Mouse (Mus musculus): Measurements from ENCODE around the gene Ccdc83.

Gene Ccdc83

GRCm38 (mm10) chr7:90265289-90265970 is at the start of gene Ccdc83:
Gene Ccdc83 (minus strand): TSS chr7:90265777.
- DNase-seq (ENCODE audit: low spot score in 2 of 2): peak; percentile 45 to 57

- DNase-seq (ENCODE audit: low spot score in 2 of 2): peak; percentile 11 to 18
These were observed 47.8 kb upstream of the Ccdc83 start for GRCm38 (mm10) chr7:90313421-90313820.

- DNase-seq (ENCODE audit: low spot score in 2 of 2): peak; percentile 18 to 30
These were observed 46.7 kb upstream of the Ccdc83 start for GRCm38 (mm10) chr7:90312151-90312883.

GRCm38 (mm10) chr7:90308003-90308402 is 42.4 kb upstream of the Ccdc83 start:
- peak; percentile 24 to 49 for DNase-seq (ENCODE audit: low spot score in 2 of 2)

GRCm38 (mm10) chr7:90306968-90307367 is 41.4 kb upstream of the Ccdc83 start:
- DNase-seq (ENCODE audit: low spot score in 2 of 2): no peak

GRCm38 (mm10) chr7:90306079-90306478 is 40.5 kb upstream of the Ccdc83 start:
- no peak for DNase-seq (ENCODE audit: low spot score in 2 of 2)

GRCm38 (mm10) chr7:90302647-90303552 is 37.3 kb upstream of the Ccdc83 start:
- peak; percentile 39 to 49 for DNase-seq (ENCODE audit: low spot score in 2 of 2)

GRCm38 (mm10) chr7:90301942-90302646 is 36.5 kb upstream of the Ccdc83 start, which contains the start of gene Sytl2:
Gene Sytl2 (plus strand): TSS chr7:90302252.
- DNase-seq (ENCODE audit: low spot score in 2 of 2): peak; percentile 60 to 71

- DNase-seq (ENCODE audit: low spot score in 2 of 2): no peak
These were observed 26.3 kb upstream of the Ccdc83 start for GRCm38 (mm10) chr7:90291885-90292284.

GRCm38 (mm10) chr7:90284793-90285192 is 19.2 kb upstream of the Ccdc83 start:
- DNase-seq (ENCODE audit: low spot score in 2 of 2): no peak

GRCm38 (mm10) chr7:90282786-90283185 is 17.2 kb upstream of the Ccdc83 start:
- no peak for DNase-seq (ENCODE audit: low spot score in 2 of 2)

- DNase-seq (ENCODE audit: low spot score in 2 of 2): no peak
These were observed 16.4 kb upstream of the Ccdc83 start for GRCm38 (mm10) chr7:90281759-90282546.

GRCm38 (mm10) chr7:90280878-90281277 is 15.3 kb upstream of the Ccdc83 start:
- DNase-seq (ENCODE audit: low spot score in 2 of 2): no peak

GRCm38 (mm10) chr7:90280274-90280875 is 14.8 kb upstream of the Ccdc83 start:
- DNase-seq (ENCODE audit: low spot score in 2 of 2): peak; percentile 46 to 53

GRCm38 (mm10) chr7:90279136-90279535 is 13.6 kb upstream of the Ccdc83 start:
- no peak for DNase-seq (ENCODE audit: low spot score in 2 of 2)

- no peak for DNase-seq (ENCODE audit: low spot score in 2 of 2)
These were observed 12.2 kb upstream of the Ccdc83 start for GRCm38 (mm10) chr7:90277769-90278168.

GRCm38 (mm10) chr7:90277246-90277645 is 11.7 kb upstream of the Ccdc83 start:
- DNase-seq (ENCODE audit: low spot score in 2 of 2): no peak

GRCm38 (mm10) chr7:90274561-90275100 is 9.1 kb upstream of the Ccdc83 start:
- no peak for DNase-seq (ENCODE audit: low spot score in 2 of 2)

- DNase-seq (ENCODE audit: low spot score in 2 of 2): no peak
These were observed 4.6 kb upstream of the Ccdc83 start for GRCm38 (mm10) chr7:90270141-90270540.
